Mouse (Mus musculus) thymus, adult 2 months (tissue): Measurements from ENCODE around the gene Lsm2.

Experiments
- CTCF ChIP-seq: fragments of 200-500 bp; IDR thresholded peaks from 2 replicates; pipeline ENCODE4 v1.5.1; 2012; ENCODE audit warnings: mild to moderate bottlenecking, control low read depth, low read length, moderate library complexity, borderline replicate concordance; ENCODE audit not compliant: control insufficient read depth, poor library complexity, insufficient read depth; ENCODE audit errors: extremely low read depth
- POLR2A ChIP-seq: fragments of 200-500 bp; IDR thresholded peaks from 2 replicates; pipeline ENCODE4 v1.6.1; 2012; ENCODE audit warnings: mild to moderate bottlenecking, low read length, control low read depth, moderate library complexity; ENCODE audit not compliant: control insufficient read depth, poor library complexity, insufficient read depth; ENCODE audit errors: extremely low read depth

GRCm38 (mm10) chr17:34984218-34984617 is 2.6 kb downstream of the Lsm2 start:
- no peak for TF ChIP-seq CTCF
- no peak for TF ChIP-seq POLR2A
